Mouse (Mus musculus) mesoderm, embryonic 11.5 days (tissue): Measurements from ENCODE around the gene Kif12.

Experiments
- DNase-seq: peaks from one replicate; pipeline ENCODE4 v3.0.0-alpha.2; 2012; ENCODE audit warnings: low read depth, low spot score

Kif12 gene

DNA sequence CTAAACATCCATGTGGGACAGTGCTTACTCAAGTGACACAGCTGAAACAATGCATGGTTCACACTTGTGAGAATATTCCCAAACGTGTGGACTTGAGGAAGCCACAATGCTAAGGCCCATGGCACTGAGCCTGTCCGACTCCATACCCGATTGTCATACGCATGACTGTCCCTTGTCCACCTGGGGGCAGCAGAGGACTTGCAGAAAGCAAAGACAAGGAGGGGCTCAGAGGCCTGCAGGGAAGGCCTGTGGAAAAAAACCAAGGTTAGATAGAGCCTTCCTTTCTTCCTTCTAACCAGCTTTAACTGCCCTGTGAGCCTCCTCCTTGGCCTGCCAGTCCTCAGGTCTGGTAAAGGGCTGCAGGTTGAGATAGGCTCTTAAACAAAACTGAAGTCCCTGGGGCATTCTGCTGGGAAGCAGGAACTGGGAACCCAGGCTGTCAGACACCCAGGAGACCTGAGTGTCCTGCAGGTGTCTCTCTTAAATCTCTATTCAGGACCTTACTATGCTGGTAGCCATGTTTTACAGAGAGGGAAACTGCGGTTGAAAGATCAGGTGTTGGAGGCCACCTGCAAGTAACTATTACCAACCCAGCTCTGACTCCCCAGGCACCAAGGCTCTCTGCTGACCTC lies 12.9 kb downstream of the Kif12 start:
- peak; percentile 88 for DNase-seq

- DNase-seq, result no peak
These were observed 13.7 kb downstream of the Kif12 start for GRCm38 (mm10) chr4:63158192-63158591.

DNA sequence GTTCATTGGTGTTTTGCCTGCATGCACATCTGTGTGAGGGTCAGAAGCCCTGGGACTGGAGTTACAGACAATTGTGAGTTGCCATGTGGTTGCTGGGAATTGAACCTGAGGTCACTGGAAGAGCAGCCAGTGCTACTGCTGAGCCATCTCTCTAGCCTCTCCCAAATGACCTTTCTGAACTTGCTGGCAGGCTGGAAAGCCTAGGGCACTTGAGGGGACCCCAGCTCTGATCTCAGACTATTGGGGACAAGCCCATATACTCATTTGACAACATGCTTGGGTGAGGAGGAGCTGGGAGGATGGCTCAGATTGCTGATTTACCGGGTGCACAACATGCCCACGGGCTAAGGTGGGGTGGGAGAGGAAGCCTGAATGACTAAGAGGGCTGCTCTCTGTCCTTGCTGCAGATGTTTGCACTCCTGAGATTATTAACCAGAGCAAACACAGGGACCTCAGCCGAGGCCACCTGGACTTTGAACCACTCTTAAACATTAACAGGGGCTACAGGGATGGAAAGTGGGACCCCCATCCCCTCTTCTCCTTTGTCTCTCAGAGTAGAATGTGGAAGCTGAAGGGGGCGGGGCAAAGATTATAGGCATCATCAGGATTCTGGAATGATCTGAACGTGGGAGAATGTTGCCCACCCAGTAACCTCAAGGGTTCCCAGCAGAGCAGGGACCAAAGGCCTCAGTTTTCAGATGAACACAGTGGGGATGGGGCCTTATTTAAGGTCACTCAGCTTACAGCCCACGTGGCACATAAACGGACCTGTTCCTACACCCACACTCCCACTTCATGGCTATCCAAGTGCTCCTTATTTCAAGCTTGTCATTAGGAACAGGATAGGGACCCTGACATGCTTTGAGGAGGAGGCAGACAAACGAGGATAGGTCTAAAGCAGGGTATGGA lies 15.0 kb downstream of the Kif12 start:
- DNase-seq, result no peak

DNA sequence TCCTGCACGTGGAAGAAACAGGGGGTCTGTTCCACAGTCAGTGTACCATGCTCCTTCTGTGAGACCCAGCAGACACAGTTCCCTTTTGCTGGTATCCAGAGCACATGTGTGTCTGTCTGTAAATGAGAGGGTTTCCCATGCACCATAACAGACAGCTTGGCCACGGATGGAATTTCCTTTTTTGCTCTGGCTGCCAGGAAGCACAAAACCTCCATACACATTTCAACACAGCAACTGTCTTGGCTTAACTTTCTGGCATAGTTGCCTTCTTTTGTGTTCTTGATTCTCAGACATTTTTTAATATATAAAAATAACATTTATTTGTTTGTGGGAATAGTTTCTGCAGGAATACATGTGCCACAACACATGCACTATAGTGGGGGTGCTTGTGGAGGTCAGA lies 16.3 kb downstream of the Kif12 start:
- DNase-seq, result no peak

DNA sequence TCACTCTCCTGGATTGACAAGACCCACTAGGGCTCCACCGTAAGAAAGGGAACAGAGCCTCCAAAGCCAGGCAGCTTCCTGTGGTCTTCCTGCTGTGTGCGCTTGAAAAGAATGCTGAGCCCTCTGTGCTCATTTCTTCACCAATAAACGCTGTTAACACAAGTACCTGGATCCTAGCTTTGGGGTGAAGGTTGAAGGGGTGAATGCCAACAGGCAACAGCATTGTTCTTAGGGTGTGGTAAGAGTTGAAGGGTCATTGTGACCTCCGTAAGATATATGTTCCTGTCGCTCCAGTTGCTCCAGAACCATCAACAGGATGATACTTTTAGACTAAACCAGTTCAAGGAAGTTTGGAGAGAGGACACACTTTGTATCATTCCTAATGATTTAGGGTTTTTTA lies 17.2 kb downstream of the Kif12 start, which contains the start of gene Ambp:
Gene Ambp, minus strand, starts transcription at position 101 of the 400 bp plus-strand sequence.
- no peak for DNase-seq

DNA sequence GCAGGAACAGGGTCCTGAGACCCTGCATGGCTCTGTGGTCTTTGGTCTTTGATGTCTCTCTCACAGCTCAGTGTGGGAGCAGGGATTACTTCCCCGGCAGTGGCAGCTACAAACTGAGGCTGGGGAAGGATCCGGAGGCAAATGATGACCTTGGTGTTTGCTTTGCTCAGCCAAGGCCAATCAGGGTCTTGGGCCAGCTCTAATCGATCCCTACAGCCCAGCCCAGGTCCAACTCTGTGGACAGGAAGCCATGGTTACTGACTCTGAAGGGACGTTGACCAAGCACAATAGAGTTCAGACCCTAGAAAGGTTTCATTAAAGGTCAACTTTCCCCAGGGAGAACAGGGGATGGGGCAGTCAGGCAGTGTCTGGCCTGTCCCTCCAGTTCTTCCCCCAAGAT lies 17.9 kb downstream of the Kif12 start:
- no peak for DNase-seq

- DNase-seq, result no peak
These were observed 20.8 kb downstream of the Kif12 start for GRCm38 (mm10) chr4:63151127-63151526.

DNA sequence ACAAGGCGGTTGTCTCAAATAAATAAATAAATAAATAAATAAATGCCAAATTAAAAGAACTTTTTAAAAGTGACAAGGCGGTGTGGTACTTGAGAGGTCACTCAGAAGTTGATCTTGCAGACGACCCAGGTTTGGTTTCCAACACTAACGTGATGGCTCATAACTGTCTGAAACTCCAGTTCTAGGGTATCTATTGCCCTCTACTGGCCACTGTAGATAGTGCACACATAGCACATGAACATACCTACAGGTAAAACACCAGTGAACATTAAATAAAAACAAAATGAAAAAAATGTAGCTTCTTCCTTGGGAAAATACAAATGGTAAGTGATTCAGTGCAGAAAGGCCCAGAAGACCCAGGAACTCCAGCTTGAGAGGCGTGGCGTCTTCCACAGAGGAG lies 24.7 kb downstream of the Kif12 start:
- no peak for DNase-seq

DNA sequence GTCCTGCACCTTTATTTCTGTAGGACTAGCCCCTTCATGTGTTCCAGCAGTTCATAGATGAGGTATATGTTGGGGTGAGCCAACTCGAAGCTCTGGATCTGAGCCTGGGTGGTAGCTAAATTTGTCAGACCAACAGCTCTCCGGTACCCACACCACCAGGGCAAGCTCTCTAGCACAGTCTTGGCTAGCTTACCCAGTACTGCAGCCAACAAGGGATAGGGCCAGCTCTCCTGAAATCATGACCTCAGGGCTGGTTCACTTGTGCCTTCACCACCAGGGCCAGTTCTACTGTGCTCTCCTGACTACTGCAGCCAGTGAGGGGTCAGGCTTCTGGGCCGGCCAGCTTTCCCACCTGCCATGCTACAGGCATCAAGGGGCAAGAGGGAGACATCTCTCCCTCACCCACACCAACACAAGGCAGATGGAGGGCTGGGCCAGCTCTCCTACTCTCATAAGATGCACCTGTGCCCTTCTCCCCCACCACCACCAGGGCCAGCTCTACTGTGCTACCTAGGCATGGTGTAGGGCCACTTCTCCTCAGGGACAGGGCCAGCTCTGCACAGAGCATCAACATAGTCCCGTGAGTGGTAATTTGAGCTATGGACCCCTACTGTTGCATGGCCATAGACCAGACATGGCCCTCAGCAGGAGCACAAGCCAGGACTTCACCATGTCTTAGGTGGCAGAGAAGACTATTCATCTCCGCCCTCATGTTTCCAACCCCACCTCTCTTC lies 41.9 kb downstream of the Kif12 start:
- no peak for DNase-seq

GRCm38 (mm10) chr4:63124861-63125466 lies 47.0 kb downstream of the Kif12 start:
- DNase-seq, result no peak

DNA sequence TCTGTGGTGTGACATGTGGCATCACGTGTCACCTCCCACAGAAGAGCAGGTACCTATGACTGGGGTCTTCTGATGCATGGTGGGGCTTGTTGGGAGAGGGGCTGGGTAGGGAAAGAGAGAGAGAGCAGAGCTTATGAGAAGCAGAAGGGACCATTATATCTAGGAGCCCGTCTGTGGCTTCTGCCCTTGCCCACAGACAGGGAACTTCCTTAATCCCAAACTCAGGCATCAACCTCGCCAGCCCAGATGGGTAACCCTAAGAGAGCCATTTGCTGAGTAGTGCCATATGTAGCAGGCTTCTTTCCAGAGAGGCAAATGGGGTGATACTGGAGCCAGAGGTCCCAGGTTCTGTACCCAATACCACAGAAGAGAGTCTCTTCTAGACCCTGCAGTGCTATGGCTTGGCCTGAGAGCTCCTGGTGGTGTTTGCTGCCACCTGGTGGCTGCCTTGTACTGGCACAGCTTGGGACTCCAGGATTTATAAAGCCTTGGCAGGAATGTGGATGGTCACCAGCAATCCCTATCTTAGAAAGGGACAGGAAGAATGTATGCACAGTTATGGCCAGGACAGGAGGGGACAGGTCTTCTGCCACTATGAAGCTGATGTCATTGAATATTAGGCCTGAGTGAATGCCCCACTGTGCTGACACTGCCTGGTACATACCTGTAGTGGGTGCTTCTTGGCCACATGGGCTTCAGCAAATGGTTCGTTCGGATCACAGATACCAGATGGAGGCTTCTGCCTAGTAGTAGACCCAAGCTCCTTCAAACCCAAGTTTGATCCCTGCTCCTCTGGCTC lies 53.1 kb downstream of the Kif12 start:
- peak; percentile 89 for DNase-seq
